Mouse (Mus musculus): ENCODE data around the gene Dner. TPM values are rescaled to one million over a fixed set of nuclear protein-coding genes. Genes with fewer than 3 reads are reported as not detected.
A peak's percentile ranks its signal among the peaks of the same experiment; 100 is the strongest.

Dner gene
- total and polyA plus RNA-seq, 2 experiments from 2014 or later, result 322 to 331 TPM

DNA sequence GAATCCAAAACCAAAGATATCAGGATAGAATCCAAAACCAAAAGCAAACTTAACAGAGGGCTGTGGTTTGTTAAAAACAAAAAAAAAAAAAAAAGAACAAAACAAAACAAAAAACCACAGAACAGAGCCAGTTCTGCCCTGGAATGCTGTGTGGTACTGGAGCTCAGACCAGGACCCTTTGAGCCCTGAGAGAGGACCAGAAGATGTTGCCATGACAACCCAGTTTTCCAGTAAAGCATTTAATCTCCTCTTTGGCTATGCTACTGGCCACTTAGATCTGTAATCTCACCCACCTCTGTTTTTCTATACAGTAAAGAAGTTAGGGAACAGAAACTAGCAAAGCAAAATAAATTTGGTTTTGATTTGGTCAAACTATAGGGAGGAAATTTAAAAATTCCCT is 79.9 kb downstream of the Dner start:
- H3K4me3 ChIP-seq (ENCODE audit: low read length), result no peak overlapping the region
- ATAC-seq (no peak), DNase-seq (ENCODE audit: low spot score) (no peak)
- no peak overlapping the region for H3K9ac ChIP-seq (replicated peaks; ENCODE audit: low read length)
- H3K4me2 ChIP-seq (ENCODE audit: low read depth, low read length), result no peak overlapping the region
- no peaks in the 10 kb centered on the region for H3K36me3 ChIP-seq (ENCODE audit: insufficient read depth, low read length)
- no peaks in the 10 kb centered on the region for H3K27me3 ChIP-seq (ENCODE audit: insufficient read depth, low read length)
- no peak overlapping the region for H3K27ac ChIP-seq
- H3K4me1 ChIP-seq (ENCODE audit: insufficient read depth, low read length), result peaks cover 16% of the 10 kb centered on the region
- no peak for TF ChIP-seq CTCF (IDR thresholded peaks at IDR 0.05; ENCODE audit: low read depth)
- no peaks in the 10 kb centered on the region for H3K9me3 ChIP-seq (ENCODE audit: low read length)

DNA sequence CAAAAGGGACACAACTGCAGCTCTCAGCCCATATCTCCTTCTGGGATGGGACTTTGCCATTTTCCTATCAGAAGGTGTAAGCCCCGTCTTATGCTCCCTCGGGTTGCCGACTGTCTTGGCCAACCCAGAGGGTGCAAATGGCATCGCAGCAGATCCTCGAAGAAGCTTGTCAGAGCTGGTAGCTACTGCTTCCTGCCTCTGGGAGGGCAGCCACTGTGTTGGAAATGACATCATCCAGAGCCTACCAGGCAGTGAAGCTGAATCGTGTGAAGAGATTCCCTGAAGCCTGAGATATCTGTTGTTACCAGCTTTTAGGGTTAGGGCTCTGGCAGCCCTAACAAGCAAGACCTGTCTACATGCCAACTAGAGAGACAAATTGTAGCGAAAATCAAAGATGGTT is 81.4 kb downstream of the Dner start:
- 72% methylated on average over 7 of the region's 7 CpGs for WGBS
- ATAC-seq (peak; percentile 34; the same call in 1 of the 2 replicates), DNase-seq (ENCODE audit: low spot score) (no peak)
- Histone ChIP-seq H3K36me3 (ENCODE audit: insufficient read depth, low read length) (no peaks in the 10 kb centered on the region), H3K27ac (no peak overlapping the region), H3K27me3 (ENCODE audit: insufficient read depth, low read length) (no peaks in the 10 kb centered on the region), H3K4me2 (ENCODE audit: low read depth, low read length) (no peak overlapping the region), H3K9me3 (ENCODE audit: low read length) (no peaks in the 10 kb centered on the region), H3K4me1 (ENCODE audit: insufficient read depth, low read length) (peaks cover 13% of the 10 kb centered on the region), H3K9ac (replicated peaks; ENCODE audit: low read length) (no peak overlapping the region), H3K4me3 (ENCODE audit: low read length) (no peak overlapping the region)
- TF ChIP-seq CTCF (IDR thresholded peaks at IDR 0.05; ENCODE audit: low read depth), result no peak

DNA sequence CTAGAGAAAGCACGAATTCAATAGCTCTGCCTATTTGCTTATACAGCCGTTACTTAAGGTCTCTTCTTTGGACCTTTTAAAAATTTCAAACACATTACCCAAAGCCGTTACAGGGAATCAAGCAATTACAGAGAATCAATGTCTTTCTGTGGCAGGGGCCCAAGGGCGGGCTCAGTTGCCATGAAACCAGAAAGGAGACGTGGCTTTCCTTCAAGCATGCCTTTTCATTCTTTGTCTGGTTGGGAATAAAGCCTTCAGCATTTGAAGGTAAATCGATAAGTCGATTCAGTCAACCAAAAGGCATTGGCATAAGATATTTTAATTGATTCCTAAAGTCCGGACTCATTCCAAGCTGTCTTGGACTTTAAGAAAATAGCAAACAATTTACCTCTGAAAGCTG is 82.9 kb downstream of the Dner start:
- ATAC-seq (no peak), DNase-seq (ENCODE audit: low spot score) (peak; percentile 52)
- H3K9me3 ChIP-seq (ENCODE audit: low read length), result no peaks in the 10 kb centered on the region
- H3K9ac ChIP-seq (replicated peaks; ENCODE audit: low read length), result no peak overlapping the region
- peaks cover 13% of the 10 kb centered on the region for H3K4me1 ChIP-seq (ENCODE audit: insufficient read depth, low read length)
- WGBS, result 20% methylated on average over 8 of the region's 8 CpGs
- H3K4me3 ChIP-seq (ENCODE audit: low read length), result no peak overlapping the region
- TF ChIP-seq CTCF (IDR thresholded peaks at IDR 0.05; ENCODE audit: low read depth), result no peak
- H3K27ac ChIP-seq, result no peak overlapping the region
- H3K36me3 ChIP-seq (ENCODE audit: insufficient read depth, low read length), result no peaks in the 10 kb centered on the region
- no peaks in the 10 kb centered on the region for H3K27me3 ChIP-seq (ENCODE audit: insufficient read depth, low read length)
- no peak overlapping the region for H3K4me2 ChIP-seq (ENCODE audit: low read depth, low read length)

DNA sequence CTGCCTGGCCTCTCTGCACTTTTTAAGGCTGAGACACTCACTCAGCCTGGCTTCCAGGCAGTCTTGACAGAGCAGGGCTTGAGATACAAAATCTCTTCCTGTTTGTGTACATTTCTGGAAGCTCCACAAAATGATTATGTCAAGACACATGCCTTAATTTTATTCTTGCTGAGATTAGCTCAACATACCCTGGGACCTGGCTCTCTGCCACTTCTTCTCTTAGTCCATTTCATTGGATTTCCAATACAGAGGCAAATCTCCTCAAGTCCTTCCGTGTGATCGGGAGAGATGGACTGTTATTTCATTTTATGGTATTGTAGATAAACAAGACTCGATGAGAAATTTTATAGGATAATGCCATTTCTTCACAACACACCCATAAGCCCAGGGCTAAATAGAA is 84.7 kb downstream of the Dner start:
- Histone ChIP-seq H3K27ac (no peak overlapping the region), H3K9ac (replicated peaks; ENCODE audit: low read length) (no peak overlapping the region), H3K4me1 (ENCODE audit: insufficient read depth, low read length) (peaks cover 9% of the 10 kb centered on the region), H3K9me3 (ENCODE audit: low read length) (no peaks in the 10 kb centered on the region), H3K27me3 (ENCODE audit: insufficient read depth, low read length) (no peaks in the 10 kb centered on the region), H3K4me2 (ENCODE audit: low read depth, low read length) (no peak overlapping the region), H3K36me3 (ENCODE audit: insufficient read depth, low read length) (no peaks in the 10 kb centered on the region), H3K4me3 (ENCODE audit: low read length) (no peak overlapping the region)
- DNase-seq (ENCODE audit: low spot score) (no peak), ATAC-seq (no peak)
- 68% methylated on average over 3 of the region's 3 CpGs for WGBS
- TF ChIP-seq CTCF (IDR thresholded peaks at IDR 0.05; ENCODE audit: low read depth), result no peak

DNA sequence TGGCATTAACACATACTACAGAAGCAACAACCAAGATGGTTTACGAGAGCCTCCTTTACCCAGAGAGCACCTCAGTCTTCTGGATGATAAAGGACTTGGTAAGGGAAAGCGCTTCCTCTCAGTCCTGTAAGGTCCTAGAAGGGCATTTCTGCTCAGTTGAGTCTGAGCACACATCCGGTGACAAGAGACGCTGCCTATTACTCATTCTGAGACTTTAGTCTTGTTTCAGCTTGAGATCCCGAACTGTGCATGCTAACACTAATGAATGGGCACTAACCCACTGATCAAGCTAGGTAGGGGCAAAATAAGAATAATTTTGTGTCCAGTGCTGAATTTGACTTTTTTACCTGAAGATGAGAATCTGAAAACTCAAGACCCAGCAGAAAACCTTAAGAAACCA is 97.0 kb downstream of the Dner start:
- H3K9me3 ChIP-seq (ENCODE audit: low read length), result peaks cover 5% of the 10 kb centered on the region; the same call in 1 of the 2 replicates
- WGBS, result 83% methylated on average over 5 of the region's 5 CpGs
- no peaks in the 10 kb centered on the region for H3K36me3 ChIP-seq (ENCODE audit: insufficient read depth, low read length)
- no peak overlapping the region for H3K9ac ChIP-seq (replicated peaks; ENCODE audit: low read length)
- H3K4me2 ChIP-seq (ENCODE audit: low read depth, low read length), result no peak overlapping the region
- no peaks in the 10 kb centered on the region for H3K27me3 ChIP-seq (ENCODE audit: insufficient read depth, low read length)
- 0 out of 2 replicates have a peak overlapping the region, but pooled peaks have one; percentile 15 for H3K27ac ChIP-seq
- DNase-seq (ENCODE audit: low spot score), result no peak
- no peak overlapping the region for H3K4me3 ChIP-seq (ENCODE audit: low read length)
- no peak for TF ChIP-seq CTCF (IDR thresholded peaks at IDR 0.05; ENCODE audit: low read depth)
- ATAC-seq, result no peak
- no peaks in the 10 kb centered on the region; the same call in 1 of the 2 replicates for H3K4me1 ChIP-seq (ENCODE audit: insufficient read depth, low read length)

DNA sequence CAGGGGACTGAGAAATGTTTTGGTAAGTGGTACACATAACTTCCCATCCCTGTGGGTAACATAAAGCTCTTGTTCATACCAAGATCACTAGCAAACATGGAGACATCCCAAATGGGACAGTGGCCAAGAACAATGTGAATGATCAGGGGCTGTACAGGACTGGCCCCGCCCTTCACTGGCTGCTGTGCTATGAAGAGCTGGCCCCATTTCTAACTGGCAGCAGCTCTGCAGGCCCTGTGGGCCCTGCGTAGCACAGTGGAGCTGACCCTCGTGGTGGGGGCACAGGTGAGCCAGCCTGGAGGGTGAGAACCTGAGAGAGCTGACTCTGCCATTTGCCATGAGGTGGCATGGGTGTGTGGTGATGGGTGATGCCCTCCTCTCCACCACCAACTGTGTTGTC is 100.0 kb downstream of the Dner start:
- no peak for TF ChIP-seq CTCF (IDR thresholded peaks at IDR 0.05; ENCODE audit: low read depth)
- peak; percentile 66 for ATAC-seq
- no peak overlapping the region for H3K4me3 ChIP-seq (ENCODE audit: low read length)
- no peaks in the 10 kb centered on the region; the same call in 1 of the 2 replicates for H3K4me1 ChIP-seq (ENCODE audit: insufficient read depth, low read length)
- no peak overlapping the region for H3K4me2 ChIP-seq (ENCODE audit: low read depth, low read length)
- H3K36me3 ChIP-seq (ENCODE audit: insufficient read depth, low read length), result no peaks in the 10 kb centered on the region
- H3K9me3 ChIP-seq (ENCODE audit: low read length), result no peaks in the 10 kb centered on the region
- peak; percentile 42 for DNase-seq (ENCODE audit: low spot score)
- 66% methylated on average over 3 of the region's 3 CpGs for WGBS
- no peak overlapping the region for H3K27ac ChIP-seq
- no peak overlapping the region for H3K9ac ChIP-seq (replicated peaks; ENCODE audit: low read length)
- no peaks in the 10 kb centered on the region for H3K27me3 ChIP-seq (ENCODE audit: insufficient read depth, low read length)

DNA sequence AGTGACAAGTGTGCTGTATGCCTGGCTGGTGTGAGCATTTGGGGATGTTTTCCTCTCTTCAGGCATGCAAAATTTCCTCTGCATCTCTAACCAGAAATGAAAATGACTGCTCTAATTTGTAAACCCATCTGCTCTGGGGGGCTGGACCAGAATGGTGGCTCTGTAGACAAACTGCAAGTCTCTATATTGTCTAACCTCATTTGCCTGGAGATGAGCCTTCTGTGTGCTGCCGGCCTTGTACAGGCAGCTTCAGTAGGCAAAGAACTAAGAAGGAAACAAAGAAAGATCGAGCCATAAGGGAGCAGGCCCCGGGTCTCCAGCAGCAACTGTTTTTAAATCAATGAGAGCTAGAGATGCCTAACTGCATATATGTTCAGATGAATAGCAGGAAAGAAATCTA is 103.6 kb downstream of the Dner start:
- no peak for DNase-seq (ENCODE audit: low spot score)
- Histone ChIP-seq H3K4me1 (ENCODE audit: insufficient read depth, low read length) (peaks cover 12% of the 10 kb centered on the region; the same call in 1 of the 2 replicates), H3K4me3 (ENCODE audit: low read length) (no peak overlapping the region)

More for the DNA sequence above, 103.6 kb downstream of the Dner start:
- Histone ChIP-seq H3K27me3 (ENCODE audit: insufficient read depth, low read length) (no peaks in the 10 kb centered on the region), H3K9me3 (ENCODE audit: low read length) (no peaks in the 10 kb centered on the region), H3K27ac (0 out of 2 replicates have a peak overlapping the region, but pooled peaks have one; percentile 51), H3K36me3 (ENCODE audit: insufficient read depth, low read length) (no peaks in the 10 kb centered on the region), H3K9ac (replicated peaks; ENCODE audit: low read length) (no peak overlapping the region), H3K4me2 (ENCODE audit: low read depth, low read length) (no peak overlapping the region)
- ATAC-seq, result no peak
- TF ChIP-seq CTCF (IDR thresholded peaks at IDR 0.05; ENCODE audit: low read depth), result no peak
- 46% methylated on average over 3 of the region's 3 CpGs for WGBS

All from hindbrain, postnatal 0 days (tissue).